ENCODE assay signal across 1 mouse cellular context in genomic region chr19:44562652-44563206, GRCm38 (mm10).
TF ChIP-seq lines count a peak whose summit lies in the region.

Gene Hif1an, plus strand, starts transcription at chr19:44562850.

TF ChIP-seq in MEL, 35 proteins besides CTCF, POLR2A, EP300 and RAD21 (continued from another document):
- peak; percentile 89; the same call in 1 of the 2 replicates for TF ChIP-seq MAZ (IDR thresholded peaks at IDR 0.05; ENCODE audit: low read depth, low read length)
- no peak for TF ChIP-seq CHD2 (IDR thresholded peaks at IDR 0.05; ENCODE audit: low read length)
- TF ChIP-seq JUND (IDR thresholded peaks at IDR 0.05; ENCODE audit: low read depth, low read length), result no peak
- 0 out of 2 replicates have a peak, but pooled peaks have one; percentile 21 for TF ChIP-seq NRF1 (IDR thresholded peaks at IDR 0.05; ENCODE audit: insufficient read depth, low read depth, low read length, poor library complexity, severe bottlenecking)
- no peak for TF ChIP-seq MAX (IDR thresholded peaks at IDR 0.05; ENCODE audit: low read length)
